Mouse (Mus musculus) cerebellum, postnatal 36 days (tissue): Measurements from ENCODE around the gene Unc45a.
"Not testable (repeated sequence)": the region's sequence is repeated elsewhere in the genome, so short reads cannot be mapped to it uniquely, and the experiment has no call there.

Source experiments
- DNase-seq, 2 experiments: peaks; one replicate each; pipeline ENCODE4 v3.0.0; 2021 to 2022; ENCODE audit warnings: mixed read lengths in 2 of 2

Unc45a gene

DNA sequence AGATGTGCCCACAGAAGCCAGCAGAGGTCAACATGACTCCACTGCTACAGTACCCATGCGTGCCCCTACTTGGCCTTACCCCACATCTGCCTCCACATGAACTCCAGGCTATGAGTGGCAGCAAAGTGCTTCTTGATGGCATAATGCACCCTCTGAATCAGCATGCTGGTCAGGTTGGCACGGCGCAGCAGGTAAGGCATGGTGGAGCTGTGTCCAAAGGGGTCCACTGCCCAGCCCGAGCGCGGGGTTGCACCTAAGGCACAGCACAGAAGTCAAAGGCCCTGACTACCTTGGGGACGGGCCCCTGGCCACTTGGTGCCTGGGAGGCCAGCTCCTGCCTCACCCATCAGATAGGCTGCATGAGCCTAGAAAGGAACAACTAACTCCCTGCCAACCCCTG is 26.4 kb upstream of the Unc45a start:
- no peak for DNase-seq

DNA sequence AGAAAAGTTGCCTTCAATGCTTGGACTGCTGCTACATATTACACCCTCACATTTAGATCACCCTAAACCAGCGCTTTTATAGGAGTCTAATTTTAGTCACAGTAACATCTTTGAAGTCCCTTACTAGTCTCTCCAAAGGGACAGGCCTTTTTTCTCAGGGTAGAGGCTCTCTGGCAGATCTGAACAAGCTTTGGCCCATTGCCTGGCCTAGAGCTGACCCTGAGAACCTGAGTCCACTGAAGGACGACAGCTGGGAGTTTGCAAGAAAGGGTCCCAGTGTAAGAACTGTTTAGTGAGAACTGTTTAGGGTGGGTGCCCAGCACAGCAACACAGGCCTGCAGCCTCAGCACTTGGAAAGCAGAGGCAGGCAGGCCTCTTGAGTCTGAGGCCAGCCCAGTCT is 25.0 kb upstream of the Unc45a start:
- DNase-seq, result no peak

DNA sequence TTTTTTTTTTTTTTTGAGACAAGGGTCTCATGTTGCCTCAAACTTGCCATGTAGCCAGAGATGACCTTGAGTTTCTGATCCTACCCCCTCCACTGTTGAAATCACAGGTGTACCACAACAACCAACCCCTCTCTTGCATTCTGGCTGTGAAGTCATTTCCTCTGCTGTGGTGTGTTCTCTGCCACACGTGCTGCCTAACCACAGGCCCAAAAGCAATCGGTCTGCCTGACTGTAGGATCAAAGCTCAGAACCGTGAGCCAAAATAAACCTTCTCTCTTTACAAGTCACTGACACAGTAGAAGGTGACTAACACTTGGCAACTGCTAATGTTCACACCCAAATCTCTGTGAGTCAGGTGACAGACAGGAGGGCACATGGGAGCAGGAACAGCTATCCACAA is 19.6 kb upstream of the Unc45a start:
- DNase-seq, result no peak

DNA sequence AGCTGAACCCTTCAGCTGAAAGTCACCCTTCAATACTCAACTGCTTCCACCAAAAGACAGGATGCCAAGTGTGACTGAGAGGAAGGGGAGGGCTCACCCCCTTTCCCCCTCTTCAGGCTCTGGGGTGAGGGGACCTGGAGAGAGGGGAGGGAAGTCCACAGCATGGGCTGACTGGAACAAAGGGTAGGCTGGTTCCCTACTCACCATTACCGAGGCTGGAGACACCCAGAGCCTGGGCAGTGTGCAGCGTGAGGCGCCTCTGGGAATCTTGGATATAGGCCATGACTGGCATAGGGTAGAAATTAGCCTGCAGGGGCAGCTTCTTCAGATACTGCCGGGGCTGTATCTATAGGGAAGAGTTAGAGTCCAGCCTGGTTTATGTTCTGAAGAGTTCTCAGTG is 17.2 kb upstream of the Unc45a start:
- DNase-seq, result no peak

DNA sequence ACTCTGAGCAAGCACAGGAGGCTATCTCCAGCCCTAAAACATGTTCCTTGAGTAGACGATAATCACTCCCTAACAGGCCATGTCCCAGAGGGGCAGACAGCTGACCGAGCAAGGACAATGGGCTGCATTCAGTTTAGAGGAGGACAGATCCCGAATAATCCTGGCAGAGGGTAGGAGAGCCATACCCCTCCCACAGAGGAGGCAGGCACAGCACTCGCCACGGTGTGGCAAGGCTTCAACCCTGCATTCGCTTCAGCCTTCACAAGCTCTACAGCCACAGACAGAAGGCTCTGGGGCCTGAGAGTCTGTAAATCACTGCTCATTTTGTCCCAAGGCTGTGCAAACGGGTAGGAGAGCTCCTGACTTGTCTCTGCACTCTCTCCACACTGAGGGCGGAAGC is 16.4 kb upstream of the Unc45a start:
- DNase-seq, result no peak

DNA sequence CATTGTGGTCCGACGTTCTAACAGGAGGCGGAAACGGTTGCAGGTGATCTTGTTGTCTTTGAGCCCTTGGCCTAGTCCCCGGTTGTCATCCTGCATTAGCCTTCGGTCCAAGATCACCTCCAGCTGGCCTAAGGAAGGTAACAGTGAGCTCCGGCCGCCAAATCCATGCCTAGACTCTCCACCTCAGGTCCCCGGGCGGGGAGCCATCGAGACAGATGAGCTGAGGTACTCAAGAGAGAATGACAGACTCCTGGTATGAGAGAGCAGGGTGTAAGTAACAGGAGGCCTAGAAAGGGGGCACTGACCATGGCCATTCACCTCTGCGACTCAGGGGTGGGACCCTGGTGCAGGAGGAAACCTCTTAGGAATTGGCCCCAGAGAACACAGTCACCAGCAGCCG is 15.5 kb upstream of the Unc45a start:
- no peak for DNase-seq

DNA sequence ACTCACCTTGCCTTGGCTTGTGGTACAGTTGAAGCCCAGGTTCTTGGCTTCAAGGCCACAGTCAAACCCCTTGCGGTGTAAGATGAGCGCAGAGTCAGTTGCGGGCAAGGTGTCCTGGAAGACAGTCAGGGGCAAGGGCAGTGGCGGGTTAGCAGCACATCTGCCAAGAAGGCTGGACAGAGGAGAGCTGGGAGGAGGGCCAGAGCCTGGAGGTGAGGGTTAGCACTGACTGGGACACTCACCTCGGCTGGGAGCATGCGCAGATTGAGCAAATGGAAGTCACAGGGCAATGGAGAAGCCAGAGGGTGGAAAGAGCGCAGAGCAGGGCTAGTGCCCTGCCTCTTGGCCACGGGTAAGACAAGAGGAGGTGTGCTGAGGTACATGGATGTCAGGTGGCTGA is 12.1 kb upstream of the Unc45a start:
- DNase-seq, result no peak

DNA sequence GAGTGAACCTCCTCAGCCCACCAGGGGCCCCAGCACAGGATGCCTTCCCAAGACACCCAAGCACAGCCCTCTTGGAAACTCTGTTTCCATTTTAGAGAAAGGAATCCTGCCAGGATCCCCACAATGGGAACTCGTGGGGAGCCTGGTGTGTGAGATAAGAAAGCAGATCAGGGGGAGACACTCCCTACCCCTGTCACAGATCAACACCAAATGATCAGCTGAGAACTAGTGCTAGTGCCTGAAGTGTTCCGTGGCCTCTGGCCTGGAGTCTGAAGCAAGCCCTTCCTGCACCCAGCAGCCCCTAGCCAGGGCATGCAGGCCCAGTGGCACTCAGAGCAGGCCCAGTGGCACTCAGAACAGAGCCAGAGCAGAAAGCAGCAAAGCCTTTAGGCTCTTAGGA is 10.0 kb upstream of the Unc45a start:
- DNase-seq, result no peak

DNA sequence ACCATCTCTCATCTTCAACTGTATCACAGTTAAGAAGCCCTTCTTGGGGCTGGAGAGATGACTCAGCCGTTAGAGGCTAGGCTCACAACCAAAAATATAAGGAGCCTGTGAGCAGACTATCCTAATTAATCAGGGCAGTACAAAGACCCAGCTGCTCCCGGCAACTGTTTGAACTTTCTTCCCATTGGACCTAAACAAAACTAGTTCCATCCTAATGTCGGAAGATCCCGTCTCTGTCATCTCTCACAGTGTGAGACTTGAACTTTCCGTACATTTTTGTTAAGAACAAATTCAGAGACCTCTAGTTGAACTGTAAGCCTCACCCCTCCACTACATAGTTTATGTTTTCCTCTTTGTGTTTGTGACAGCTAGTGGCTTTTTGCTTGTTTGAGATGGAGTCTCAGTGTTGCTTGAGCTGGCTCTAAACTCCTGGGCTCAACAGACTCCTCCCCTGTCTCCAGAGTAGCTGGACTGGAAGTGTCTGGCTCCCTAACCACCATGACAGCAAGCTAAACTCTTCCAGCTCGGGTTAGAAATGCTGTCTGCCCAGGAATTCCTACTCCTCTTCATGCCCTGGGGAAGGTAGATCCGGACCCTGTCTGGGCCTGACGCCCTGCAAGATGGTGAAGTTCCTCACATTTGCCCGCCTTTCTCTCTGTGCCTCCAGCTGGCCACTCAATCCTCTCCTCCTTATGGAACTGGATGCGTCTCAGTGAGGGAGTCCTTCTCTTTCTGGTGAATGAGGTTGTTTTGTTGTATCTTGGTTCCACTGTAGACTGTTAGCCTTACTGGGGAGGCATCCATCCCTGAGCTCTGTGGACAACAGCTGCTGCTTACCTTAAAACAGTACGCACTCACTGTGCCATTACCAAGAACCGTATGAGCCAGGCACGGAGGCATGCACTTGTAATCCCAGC is 7.1 kb upstream of the Unc45a start:
- DNase-seq, result no peak

DNA sequence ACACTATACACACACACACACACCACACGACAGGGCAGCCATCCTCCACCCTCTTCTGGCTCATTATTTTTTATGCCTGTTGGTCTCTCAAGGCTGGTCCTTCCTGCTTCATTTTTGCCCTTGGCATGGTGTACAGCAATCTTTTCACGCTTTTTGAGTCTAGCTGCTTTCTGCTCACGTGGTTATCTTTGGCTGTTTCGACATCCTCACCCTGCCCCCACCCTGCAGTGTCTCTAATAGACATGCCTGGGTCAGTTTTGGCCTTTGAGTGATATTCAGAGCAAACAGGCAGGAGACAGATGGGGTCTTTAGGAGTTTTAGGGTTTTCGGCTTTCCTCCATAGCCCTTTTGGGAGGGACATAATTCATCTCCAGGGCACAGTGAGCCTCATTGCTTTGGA is 6.0 kb upstream of the Unc45a start:
- no peak for DNase-seq

DNA sequence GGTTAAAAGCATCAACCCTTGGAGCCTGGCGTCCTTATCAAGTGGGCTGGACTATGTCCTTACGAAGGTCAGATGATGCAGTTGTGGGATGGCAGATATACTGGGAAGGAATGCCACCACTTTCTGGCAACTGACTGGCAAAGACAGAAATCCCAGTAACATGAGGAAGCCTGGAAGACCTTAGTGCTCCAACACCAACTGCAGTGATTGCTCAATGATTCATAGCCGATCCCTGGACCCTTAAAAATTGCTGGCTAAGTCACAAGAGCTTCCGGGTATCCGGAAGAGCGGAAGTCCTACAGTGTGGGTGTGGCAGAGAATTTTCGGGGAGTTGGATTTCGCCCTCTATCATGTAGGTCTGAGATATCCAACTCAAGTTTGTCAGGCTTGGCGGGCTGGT is 5.4 kb upstream of the Unc45a start:
- DNase-seq, result no peak

DNA sequence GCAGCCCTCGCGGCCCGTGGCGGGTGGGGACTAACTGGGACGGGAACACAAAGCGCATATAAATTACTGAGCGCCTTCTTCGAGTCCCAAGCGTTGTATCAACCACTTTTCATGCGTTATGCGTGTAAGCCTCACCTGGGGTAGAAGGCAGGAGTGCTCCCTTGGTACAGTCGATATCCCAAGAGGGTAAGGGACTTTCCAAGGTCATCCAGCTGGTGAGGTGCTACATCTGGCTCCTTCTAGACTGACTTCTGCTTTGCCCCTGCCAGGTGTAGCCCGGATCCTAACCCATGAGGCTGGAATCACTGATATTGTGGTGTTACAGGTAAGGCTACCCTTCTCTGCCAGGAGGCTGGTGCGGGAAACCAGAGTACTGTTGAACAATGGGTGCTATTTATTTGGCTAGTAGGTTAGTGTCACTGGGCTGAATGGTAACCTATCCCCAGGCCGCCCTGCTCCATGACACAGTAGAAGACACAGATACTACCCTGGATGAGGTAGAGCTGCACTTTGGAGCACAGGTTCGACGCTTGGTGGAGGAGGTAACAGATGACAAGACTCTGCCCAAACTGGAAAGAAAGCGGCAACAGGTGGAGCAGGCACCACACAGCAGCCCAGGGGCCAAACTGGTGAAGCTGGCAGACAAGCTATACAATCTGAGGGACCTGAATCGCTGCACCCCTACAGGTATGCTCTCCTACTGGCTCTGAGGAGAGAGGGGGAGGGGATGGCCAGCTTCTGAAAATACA is 2.6 kb upstream of the Unc45a start:
- no peak for DNase-seq

DNA sequence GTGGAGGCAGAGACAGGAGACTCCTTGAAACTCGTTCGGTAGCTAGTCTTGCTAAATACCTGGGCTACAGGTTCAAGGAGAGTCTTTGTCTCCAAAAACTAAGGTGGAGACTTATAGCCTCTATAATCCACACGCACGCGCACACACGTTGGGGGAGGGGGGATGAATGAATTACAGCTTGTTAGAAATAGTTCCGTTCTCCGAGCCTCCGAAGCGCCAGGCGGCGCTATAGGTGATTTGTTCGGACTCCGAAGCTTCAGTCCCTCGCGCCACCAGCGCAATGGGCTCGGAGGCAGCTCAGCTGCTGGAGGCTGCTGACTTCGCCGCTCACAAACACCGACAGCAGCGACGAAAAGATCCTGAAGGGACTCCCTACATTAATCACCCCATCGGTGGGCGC is 2.1 kb upstream of the Unc45a start, which contains the start of gene Hddc3:
TSS of gene Hddc3 (plus strand) at position 247 of the 400 bp plus-strand sequence.
- DNase-seq, result peak; percentile 98 to 99

DNA sequence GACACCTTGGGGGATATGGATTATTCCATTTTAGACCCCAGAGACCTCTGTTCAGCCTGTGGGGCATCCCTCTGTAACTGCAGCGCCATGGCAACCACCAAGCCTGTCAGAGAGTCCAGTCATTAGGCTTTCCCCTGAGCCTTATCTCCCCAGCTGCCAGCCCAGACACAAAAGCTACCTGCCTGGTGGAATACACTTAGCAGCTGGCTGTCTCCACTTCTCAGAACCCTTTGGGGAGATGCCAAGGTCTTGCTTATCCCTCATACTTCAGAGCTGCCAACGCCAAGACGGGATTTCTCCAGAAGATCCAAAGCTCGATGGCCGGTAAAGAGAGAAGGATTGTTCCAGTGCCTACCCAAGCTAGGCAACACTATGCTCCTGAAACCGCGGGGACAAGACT is 988 bp upstream of the Unc45a start:
- DNase-seq, result no peak

DNA sequence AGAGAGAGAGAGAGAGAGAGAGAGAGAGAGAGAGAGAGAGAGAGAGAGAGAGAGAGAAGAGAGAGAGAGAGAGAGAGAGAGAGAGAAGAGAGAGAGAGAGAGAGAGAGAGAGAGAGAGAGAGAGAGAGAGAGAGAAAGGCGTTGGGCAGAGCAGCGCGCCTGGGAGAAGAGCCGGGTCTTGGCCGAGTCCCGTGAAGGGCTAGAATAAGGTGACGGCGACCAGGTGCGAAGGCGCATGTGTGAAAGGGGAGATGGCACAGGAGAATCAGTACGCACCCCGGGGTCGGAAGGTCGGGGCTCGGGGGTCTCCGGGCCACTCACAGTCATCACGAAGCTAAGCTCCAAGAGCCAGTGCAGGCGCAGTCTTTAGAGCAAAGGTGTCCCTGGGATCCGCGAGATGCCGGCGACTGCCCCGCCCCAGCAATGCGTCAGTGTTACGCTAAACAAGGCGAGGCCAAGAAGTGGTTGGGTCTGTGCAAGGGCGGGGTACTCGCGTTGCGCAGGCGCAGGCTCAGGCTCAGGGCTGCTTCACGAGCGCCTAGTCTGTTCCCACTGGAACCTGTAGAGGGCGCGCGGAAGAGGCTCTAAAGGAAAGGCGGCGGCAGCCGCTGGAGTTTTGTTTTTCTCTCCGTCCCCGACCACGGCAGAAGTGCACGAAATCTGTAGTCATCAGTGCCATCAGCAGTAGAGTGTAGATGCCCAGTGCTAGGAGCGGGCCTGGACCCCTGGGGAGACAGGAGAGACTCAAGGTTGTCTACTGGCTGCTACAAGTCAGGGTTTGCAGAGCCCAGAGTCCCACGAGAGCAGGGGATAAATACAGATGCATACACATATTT is 794 bp downstream of the Unc45a start:
- peak; percentile 99 for DNase-seq

DNA sequence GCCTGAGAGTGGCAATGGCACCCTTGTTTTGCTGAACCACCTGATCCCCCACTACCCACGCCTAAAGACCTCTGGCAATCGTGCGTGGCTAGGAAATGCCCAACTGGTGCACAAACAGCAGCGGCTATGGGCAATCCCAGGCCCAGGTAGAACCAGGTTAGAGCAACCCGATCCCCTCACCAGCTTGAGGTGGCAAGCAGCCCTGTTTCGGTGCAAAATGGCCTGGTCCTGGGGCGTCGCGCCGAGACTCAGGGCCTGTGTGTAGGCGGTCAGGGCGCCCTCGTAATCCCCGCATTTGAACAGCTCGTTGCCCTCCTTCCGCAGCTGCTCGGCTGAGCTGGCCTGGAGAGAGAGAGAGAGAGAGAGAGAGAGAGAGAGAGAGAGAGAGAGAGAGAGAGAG is 1.4 kb downstream of the Unc45a start:
- DNase-seq, result peak; percentile 49 to 52

DNA sequence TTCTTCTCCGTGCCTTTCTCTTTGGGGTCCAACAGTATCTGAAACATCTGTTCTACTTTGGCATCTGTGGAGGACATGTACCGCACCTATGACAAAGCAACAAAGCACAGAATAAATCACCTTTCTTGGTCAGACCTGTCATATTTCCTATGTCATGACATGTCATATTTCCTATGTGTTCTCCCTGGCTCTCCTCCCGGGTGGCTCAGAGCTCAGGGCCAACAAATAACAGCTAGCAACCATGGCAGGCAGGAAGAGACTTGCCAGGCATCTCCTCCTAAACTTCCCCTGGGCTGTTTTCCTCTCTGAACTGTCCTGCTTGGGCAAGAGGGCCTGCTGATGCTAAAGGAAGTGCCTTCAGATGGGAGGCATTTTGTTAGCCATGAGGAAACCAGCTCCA is 3.9 kb downstream of the Unc45a start:
- no peak for DNase-seq

DNA sequence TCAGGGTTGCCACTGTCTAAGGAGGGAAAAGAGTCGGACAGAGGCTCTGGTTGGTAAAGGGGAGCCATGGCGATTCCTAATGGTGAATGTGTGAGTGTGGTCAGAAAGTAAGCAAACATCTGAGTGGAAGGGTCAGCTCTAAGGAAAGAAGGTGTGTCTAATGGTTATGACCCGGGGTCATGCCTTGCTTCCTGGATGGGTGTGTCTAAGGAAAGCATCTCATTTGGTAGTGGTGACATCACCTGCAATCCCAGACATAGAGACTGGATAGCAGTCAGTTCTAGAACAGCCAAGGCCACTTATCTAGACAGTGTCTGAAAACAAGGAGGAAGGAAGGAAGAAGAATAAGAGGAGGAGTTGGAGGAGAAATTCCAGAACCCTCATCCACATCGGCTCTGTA is 6.0 kb downstream of the Unc45a start:
- no peak for DNase-seq

DNA sequence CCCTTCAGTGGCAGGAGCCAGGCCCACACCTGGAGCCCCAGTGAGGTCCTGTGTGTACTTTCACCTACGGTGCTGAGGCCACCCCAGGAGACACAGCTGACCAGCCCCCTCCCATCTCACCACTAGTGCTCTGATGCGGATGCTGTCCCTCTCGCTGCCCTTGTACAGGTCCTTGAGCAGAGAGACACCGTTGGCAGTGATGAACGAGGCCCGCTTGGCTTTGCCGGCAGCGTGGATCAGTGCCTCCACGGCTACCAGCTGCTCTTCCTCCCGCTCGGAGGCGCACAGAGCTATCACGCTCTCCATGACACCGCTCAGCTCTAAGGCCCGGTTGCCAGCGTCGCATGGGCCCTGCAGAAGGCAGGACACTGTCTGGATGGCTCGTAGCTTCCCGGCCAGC is 9.4 kb downstream of the Unc45a start:
- no peak for DNase-seq

DNA sequence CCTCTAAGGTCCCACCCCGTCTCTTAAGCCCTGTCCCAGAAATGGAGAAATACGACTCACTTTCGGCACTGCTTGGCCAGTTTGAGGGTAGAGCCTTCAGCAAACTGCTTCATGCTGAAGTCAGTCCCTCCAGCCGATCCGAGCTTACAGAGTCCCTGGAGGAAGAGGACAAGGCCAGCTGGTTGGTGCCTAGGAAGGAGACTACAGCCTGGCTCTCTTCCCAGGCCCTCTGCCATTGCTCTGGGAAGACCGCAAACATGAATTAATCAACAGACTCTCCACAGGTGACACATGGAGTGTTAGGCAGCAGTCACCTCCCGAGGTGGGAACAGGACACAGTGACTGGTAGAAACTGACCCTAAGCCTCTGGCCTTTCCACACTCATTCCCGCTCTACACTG is 10.5 kb downstream of the Unc45a start:
- DNase-seq, result peak in 1 of 2 experiments; percentile 57

DNA sequence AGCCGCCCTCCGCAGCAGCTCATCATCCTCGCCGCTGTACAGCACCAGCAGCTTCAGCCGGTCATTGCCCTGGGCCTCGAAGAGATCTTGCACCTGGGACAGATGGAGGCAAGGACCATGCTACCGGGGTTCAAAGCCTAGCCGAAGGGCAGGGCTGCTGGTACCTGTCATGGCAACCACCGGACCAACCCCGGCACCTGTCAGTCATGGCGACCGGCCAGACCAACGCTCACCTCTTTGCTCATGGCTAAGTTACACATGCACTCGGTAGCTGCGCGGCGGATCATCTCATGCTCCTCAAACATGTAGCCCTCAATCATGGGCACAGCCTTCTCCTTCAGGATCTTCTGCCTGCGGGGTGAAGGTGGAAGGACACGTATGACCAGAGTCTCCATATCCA is 14.7 kb downstream of the Unc45a start:
- no peak for DNase-seq

DNA sequence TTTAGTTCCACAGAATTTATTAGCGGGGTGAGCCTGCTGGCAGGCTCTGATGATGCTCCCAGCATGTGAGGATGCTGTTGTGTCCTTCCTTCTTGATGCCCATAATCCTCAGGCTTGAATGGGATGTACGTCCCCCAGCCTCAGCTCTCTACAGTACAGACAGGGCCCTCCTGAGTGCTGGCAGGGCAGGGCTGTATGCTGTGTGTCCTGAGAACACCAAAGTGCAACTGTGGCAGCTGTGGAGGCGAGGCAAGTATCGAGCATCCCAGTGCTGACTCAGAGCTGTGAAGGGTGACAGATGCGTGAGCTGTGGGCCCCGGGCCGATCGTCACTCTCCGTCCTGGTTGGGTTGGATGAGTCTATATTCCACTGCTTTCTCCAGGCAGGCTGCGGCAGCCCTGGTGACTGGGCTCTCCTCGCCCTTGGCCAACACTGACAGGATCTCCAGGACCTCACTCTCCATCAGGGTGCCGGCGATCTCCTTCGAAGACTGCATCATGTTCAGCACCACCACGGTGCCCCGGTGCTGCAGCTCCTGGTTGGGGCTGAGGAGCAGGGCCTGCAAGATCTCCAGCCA is 15.4 kb downstream of the Unc45a start:
- no peak for DNase-seq

DNA sequence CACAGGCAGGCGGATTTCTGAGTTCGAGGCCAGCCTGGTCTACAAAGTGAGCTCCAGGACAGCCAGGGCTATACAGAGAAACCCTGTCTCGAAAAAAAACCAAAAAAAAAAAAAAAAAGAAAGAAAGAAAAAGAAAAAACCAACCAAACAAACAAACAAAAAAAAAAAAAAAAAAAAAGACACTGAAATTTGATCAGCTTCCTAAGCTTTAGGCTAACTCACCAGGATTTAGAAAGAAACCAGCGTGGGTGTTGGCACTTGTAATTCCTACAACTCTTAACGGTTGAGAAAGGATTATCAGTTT is 16.0 kb downstream of the Unc45a start:
- not testable (repeated sequence) for DNase-seq
